Mouse (Mus musculus): ENCODE data around the gene Hic1. TPM values are rescaled to one million over a fixed set of nuclear protein-coding genes. Genes with fewer than 3 reads are reported as not detected.
A peak's percentile ranks its signal among the peaks of the same experiment; 100 is the strongest.

Hic1 gene
- polyA plus RNA-seq, 1 experiment from 2014 or later = 20.1 TPM

GRCm38 (mm10) chr11:75172151-75173094 lies 3.1 kb upstream of the Hic1 start:
- Histone ChIP-seq H3K27me3 (peaks cover 63% of the 10 kb centered on the region), H3K4me3 (peak overlapping the region; percentile 62), H3K9ac (no peak overlapping the region), H3K9me3 (no peaks in the 10 kb centered on the region), H3K36me3 (no peaks in the 10 kb centered on the region; the same call in 1 of the 2 replicates), H3K27ac (no peak overlapping the region), H3K4me1 (peaks cover 59% of the 10 kb centered on the region), H3K4me2 (peak overlapping the region; percentile 92)
- ATAC-seq (ENCODE audit: borderline replicate concordance, extremely low read depth, low FRiP score, low TSS enrichment) = no peak
- 1% methylated on average over 75 of the region's 75 CpGs for WGBS

GRCm38 (mm10) chr11:75171186-75171865 lies 2.0 kb upstream of the Hic1 start:
- peaks cover 70% of the 10 kb centered on the region for H3K4me1 ChIP-seq
- H3K9me3 ChIP-seq = no peaks in the 10 kb centered on the region
- ATAC-seq (ENCODE audit: borderline replicate concordance, extremely low read depth, low FRiP score, low TSS enrichment) = no peak
- peak overlapping the region; percentile 92 for H3K4me2 ChIP-seq
- no peaks in the 10 kb centered on the region; the same call in 1 of the 2 replicates for H3K36me3 ChIP-seq
- no peak overlapping the region for H3K9ac ChIP-seq
- no peak overlapping the region for H3K27ac ChIP-seq
- peaks cover 74% of the 10 kb centered on the region for H3K27me3 ChIP-seq
- WGBS = 14% methylated on average over 17 of the region's 17 CpGs
- 0 out of 2 replicates have a peak overlapping the region, but pooled peaks have one; percentile 62 for H3K4me3 ChIP-seq

DNA sequence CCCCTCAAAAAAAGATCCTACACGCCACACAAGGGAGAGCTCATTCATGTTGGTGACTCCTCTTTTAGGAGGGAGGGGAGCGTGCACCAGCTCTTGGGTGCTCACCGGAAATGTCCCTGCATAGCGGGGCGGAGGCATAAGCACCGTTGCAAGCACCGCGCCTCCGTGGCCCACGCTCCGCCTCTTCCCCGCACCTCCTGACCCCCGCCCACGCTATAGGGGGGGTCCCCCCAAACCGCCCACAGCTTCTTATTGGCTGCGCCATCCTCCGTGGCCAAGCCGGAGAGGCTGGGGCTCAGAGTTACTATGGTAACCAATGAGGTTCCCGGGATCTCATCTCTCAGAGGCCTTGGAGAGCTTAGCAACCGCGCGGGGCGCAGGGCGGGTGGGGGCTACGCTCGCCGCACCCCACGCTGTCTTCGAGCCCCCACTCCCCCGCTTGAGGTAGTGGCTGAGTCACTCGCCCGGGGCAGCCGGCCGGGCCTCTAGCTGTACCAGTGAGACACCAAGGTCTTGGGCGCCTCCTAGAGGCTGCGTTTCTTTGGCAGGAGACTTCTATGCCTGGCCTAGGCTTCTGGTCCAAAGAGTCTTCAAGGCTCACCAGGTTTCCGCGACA lies 925 bp upstream of the Hic1 start:
- H3K4me3 ChIP-seq = peak overlapping the region; percentile 63
- no peak overlapping the region for H3K9ac ChIP-seq
- H3K27me3 ChIP-seq = peaks cover 85% of the 10 kb centered on the region
- WGBS = under 1% methylated on average over 38 of the region's 38 CpGs
- peak; percentile 36 for ATAC-seq (ENCODE audit: borderline replicate concordance, extremely low read depth, low FRiP score, low TSS enrichment)
- peak overlapping the region; percentile 90 for H3K4me2 ChIP-seq
- H3K27ac ChIP-seq = peak overlapping the region; percentile 89
- no peaks in the 10 kb centered on the region; the same call in 1 of the 2 replicates for H3K36me3 ChIP-seq
- H3K4me1 ChIP-seq = peaks cover 80% of the 10 kb centered on the region
- no peaks in the 10 kb centered on the region for H3K9me3 ChIP-seq

DNA sequence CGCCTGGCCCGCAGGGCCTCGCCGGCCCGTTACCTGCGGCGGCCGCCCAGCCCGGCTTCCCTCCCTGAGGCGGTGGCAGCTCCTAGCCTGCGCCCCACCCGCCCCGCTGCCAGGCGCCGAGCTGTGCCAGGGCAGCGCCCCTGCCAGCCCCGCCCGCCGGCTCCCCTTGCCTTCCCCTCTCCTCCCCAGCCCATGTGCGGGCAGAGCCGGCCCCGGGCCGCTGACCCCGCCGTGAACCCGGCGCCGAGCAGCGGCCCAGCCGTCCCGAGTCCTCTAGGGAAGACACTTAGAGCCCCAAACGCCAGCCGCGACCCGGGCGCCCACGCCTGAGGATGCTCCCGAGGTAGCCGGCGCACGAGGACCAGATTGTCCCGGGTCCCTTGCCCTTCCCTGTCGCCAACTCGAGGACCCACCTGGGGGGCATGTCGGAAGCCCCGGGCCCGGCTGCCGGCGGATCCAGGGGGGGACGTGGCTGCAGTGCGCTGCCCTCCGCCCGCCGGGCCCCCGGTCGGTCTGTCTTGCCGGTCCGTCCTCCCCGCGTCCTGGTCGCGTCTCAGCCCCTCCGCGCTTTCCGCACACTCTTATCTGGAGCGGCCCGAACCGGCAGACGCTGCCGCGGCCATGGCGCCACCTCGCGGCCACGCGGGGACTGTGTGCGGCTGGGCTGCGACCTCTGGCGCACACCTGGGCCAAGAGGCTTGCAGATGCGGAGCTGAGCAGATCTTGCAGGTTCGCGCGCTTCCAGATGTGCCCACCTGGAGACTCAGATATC lies 543 bp downstream of the Hic1 start:
- peak overlapping the region; percentile 63 for H3K4me3 ChIP-seq
- peaks cover 90% of the 10 kb centered on the region for H3K4me1 ChIP-seq
- H3K9ac ChIP-seq = peak overlapping the region; percentile 71
- ATAC-seq (ENCODE audit: borderline replicate concordance, extremely low read depth, low FRiP score, low TSS enrichment) = peak; percentile 36
- H3K36me3 ChIP-seq = peaks cover 4% of the 10 kb centered on the region; the same call in 1 of the 2 replicates
- H3K9me3 ChIP-seq = no peaks in the 10 kb centered on the region
- WGBS = under 1% methylated on average over 79 of the region's 83 CpGs
- peaks cover 97% of the 10 kb centered on the region for H3K27me3 ChIP-seq
- H3K4me2 ChIP-seq = peak overlapping the region; percentile 90
- peak overlapping the region; percentile 89 for H3K27ac ChIP-seq

DNA sequence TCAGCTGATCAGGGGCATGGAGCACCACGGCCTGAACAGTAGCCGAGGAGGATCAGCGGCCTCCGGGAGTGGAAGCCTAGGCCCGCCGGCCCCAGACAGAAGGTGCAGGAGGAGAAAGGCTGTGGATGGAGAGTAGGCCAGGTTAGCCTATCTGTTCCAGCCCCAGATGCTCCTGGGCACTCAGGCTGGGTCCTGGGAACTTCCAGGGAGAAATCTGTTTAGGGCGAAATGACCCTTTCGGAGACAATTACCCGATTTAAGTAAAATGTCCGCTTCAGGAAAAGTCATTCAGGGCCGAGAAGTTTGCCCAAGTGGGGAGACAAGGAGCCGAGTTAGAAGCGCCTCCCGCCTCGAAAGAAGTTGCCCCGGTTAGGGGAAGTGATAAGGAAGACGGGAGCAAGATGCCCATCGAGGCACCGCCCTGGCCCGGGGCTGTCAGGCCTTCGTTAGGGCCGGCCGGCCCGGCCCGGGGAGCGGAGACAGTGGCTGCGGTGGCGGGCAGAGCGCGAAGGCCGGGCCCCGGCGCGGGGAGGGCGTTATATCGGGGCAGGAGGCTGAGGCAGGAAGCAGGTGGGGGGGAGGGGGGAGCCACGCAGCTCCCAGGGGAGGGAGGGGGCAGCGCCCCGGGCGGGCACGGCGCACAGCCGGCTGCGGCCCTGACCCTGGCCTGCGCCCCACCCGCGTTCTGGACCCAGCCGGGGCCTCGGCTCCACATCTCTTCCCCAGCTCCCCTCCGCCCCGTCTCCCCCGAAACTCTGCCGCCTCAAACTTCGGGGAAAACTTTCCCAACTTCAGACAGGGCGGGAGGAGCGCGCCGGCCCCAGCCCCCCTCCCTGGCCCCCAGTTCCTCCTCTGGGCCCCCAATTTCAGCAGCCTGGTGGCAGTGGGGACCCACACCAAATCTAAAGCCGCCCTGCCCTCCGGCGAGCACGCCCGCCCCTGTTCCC lies 1.4 kb downstream of the Hic1 start:
- Histone ChIP-seq H3K9ac (peak overlapping the region; percentile 71), H3K27me3 (peaks cover 90% of the 10 kb centered on the region), H3K4me1 (peaks cover 90% of the 10 kb centered on the region), H3K4me2 (peak overlapping the region; percentile 90), H3K4me3 (peak overlapping the region; percentile 63), H3K9me3 (no peaks in the 10 kb centered on the region), H3K27ac (peak overlapping the region; percentile 89), H3K36me3 (peaks cover 10% of the 10 kb centered on the region)
- no peak for ATAC-seq (ENCODE audit: borderline replicate concordance, extremely low read depth, low FRiP score, low TSS enrichment)
- 4% methylated on average over 40 of the region's 63 CpGs for WGBS

DNA sequence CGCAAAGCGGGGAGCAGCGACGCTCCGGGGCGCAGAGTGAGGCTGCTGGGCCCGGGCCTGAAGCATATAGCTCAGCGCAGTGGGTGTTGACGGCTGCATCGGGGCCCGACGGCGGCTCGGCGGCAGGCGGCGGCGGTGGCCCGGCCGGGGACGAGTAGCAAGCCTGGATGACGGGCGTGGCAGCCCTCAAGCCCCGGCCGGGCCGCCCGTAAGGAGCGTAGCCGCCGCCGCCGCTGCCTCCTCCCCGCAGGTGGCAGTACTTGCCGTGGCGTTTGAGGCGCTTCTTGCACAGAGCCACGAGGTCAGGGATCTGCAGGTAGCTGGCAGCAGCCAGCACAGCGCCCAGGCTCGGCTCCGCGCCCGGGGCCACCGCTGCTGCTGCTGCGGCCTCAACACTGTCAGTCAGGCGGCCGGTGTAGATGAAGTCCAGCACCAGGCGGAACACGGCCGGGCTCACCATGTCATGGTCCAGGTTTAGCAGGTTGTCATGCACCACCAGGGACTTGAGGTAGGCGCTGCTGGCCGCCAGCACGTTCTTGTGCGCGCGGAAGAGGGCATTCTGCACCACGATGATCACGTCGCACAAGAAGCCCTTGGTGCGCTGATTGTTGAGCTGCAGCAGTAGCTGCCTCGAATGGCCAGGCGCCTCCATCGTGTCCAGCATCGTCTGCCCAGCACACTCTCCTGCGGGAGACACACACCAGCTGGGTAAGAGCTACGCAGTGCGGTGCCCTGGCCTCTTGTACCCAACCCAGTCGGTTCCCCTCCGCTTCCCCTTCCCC lies 2.3 kb downstream of the Hic1 start:
- no peak for ATAC-seq (ENCODE audit: borderline replicate concordance, extremely low read depth, low FRiP score, low TSS enrichment)
- Histone ChIP-seq H3K27me3 (peaks cover 81% of the 10 kb centered on the region), H3K36me3 (peaks cover 14% of the 10 kb centered on the region), H3K4me3 (peak overlapping the region; percentile 63), H3K4me1 (peaks cover 90% of the 10 kb centered on the region), H3K9me3 (no peaks in the 10 kb centered on the region), H3K9ac (peak overlapping the region; percentile 71), H3K4me2 (peak overlapping the region; percentile 90), H3K27ac (peak overlapping the region; percentile 89)
- 4% methylated on average over 68 of the region's 68 CpGs for WGBS

DNA sequence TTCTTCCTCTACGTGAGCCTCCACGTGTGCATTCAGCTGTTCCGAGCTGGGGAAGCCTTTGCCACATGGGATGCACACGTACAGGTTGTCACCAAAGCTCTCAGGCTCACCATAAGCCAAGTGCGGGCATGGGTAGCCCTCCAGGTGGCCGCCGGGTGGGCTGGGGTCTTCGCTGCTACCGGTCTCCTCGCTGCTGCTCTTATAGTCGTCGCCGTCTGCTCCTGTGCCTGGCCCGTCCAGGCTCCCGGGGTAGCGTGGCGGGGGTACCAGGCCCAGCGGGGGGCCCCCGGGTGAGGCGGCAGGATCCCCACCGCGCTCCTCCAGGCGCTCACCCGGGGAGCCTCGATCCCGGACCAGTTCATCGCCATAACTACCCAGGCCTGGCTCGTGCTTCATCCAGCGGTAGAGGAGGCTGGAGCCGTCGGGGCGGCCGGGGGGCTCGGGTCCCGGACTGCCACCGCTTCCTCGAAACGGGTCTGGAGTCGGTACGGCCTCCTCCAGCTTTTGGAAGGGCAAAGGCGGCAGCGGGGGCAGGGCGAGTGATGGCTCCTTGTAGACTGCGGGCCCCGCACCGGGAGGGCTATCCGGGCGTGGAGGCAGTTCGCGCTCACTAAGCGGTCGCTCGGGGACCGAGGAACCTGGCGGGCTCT lies 3.0 kb downstream of the Hic1 start:
- Histone ChIP-seq H3K4me2 (peak overlapping the region; percentile 90), H3K4me3 (peak overlapping the region; percentile 63), H3K9ac (peak overlapping the region; percentile 71), H3K27me3 (peaks cover 74% of the 10 kb centered on the region), H3K36me3 (peaks cover 14% of the 10 kb centered on the region), H3K27ac (peak overlapping the region; percentile 89), H3K9me3 (no peaks in the 10 kb centered on the region), H3K4me1 (peaks cover 91% of the 10 kb centered on the region)
- WGBS = 9% methylated on average over 55 of the region's 55 CpGs
- ATAC-seq (ENCODE audit: borderline replicate concordance, extremely low read depth, low FRiP score, low TSS enrichment) = no peak

- peaks cover 93% of the 10 kb centered on the region for H3K4me1 ChIP-seq
- no peaks in the 10 kb centered on the region for H3K9me3 ChIP-seq
- WGBS = 14% methylated on average over 54 of the region's 54 CpGs
- peak overlapping the region; percentile 71 for H3K9ac ChIP-seq
- no peak for ATAC-seq (ENCODE audit: borderline replicate concordance, extremely low read depth, low FRiP score, low TSS enrichment)
- peak overlapping the region; percentile 63 for H3K4me3 ChIP-seq
- H3K27ac ChIP-seq = peak overlapping the region; percentile 89
- peak overlapping the region; percentile 90 for H3K4me2 ChIP-seq
- H3K36me3 ChIP-seq = peaks cover 17% of the 10 kb centered on the region
- H3K27me3 ChIP-seq = peaks cover 67% of the 10 kb centered on the region
These were observed 3.7 kb downstream of the Hic1 start for GRCm38 (mm10) chr11:75165441-75166192.

DNA sequence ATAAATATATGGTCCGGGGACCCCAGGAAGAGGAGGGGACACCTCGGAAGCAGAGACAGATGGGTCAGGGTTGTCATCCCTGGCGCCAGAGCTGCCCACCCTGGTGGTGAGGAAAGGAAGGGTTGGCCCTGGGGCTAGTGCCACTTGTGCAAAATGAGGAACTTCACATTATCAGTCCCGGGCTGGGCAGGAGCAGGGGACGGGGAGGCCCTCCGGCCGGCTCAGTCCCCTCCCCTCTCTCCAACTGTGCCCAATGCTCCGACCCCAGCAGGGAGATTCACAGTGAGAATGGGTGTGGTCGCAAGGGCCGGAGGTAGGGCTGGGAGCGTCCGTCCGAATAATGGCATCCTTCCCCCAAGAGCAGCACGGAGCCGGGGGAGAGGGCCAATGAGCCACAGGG lies 4.6 kb downstream of the Hic1 start:
- Histone ChIP-seq H3K9ac (peak overlapping the region; percentile 71), H3K36me3 (peaks cover 26% of the 10 kb centered on the region), H3K27me3 (peaks cover 58% of the 10 kb centered on the region), H3K9me3 (no peaks in the 10 kb centered on the region), H3K4me1 (peaks cover 91% of the 10 kb centered on the region), H3K4me2 (peak overlapping the region; percentile 90), H3K4me3 (peak overlapping the region; percentile 63), H3K27ac (peak overlapping the region; percentile 89; the same call in 1 of the 2 replicates)
- no peak for ATAC-seq (ENCODE audit: borderline replicate concordance, extremely low read depth, low FRiP score, low TSS enrichment)
- WGBS = 25% methylated on average over 15 of the region's 15 CpGs
